In genomic region chr9:84466741-84467140, GRCm38 (mm10) we compare ENCODE assay signal across 9 mouse cellular contexts.
DNase-seq lines count a peak whose midpoint lies in the region; ATAC-seq and TF ChIP-seq lines count a peak whose summit lies in the region.
"Had no signal": no experiment of that assay in that cellular context is flagged by ENCODE, and none has a peak within 500 bp of the region (broad histone marks: within the 10 kb centered on the region; RNA-seq: fewer than 3 reads in every experiment).

No protein-coding gene starts in this region.

- WGBS in forebrain, embryonic 11.5 days, result 9% methylated on average over 3 of the region's 3 CpGs
- 7% methylated on average over 3 of the region's 3 CpGs for WGBS in forebrain, embryonic 10.5 days
- WGBS in midbrain, embryonic 11.5 days, result 12% methylated on average over 3 of the region's 3 CpGs
- WGBS in midbrain, embryonic 15.5 days, result 12% methylated on average over 3 of the region's 3 CpGs
- WGBS in intestine, postnatal 0 days, result 5% methylated on average over 3 of the region's 3 CpGs

- H3K9ac ChIP-seq in forebrain, embryonic 11.5 days (ENCODE audit: low read length), result no peak overlapping the region
- no peak overlapping the region for H3K9ac ChIP-seq in midbrain, embryonic 11.5 days (ENCODE audit: low read length)
- H3K9ac ChIP-seq in midbrain, embryonic 15.5 days, result no peak overlapping the region
- H3K9ac ChIP-seq in intestine, postnatal 0 days (ENCODE audit: low read depth, low read length), result no peak overlapping the region
- H3K9ac ChIP-seq: heart, embryonic 13.5 days had no signal

- peak; percentile 51 for DNase-seq in forebrain, embryonic 11.5 days (ENCODE audit: low spot score)
- no peak for DNase-seq in forebrain, embryonic 10.5 days (ENCODE audit: extremely low spot score, low spot score)
- DNase-seq in midbrain, embryonic 11.5 days (ENCODE audit: low spot score, missing footprints), result peak; percentile 82
- peak; percentile 2 for DNase-seq in c-Kit-positive CD71-positive TER-119-negative erythroid progenitor cells, embryonic 14.5 days (ENCODE audit: low read depth)
- no peak for DNase-seq in right cerebral cortex, postnatal 25 days

- no peak overlapping the region for H3K4me3 ChIP-seq in forebrain, embryonic 11.5 days (ENCODE audit: low read depth, low read length)
- H3K4me3 ChIP-seq in forebrain, embryonic 10.5 days, result no peak overlapping the region
- H3K4me3 ChIP-seq in midbrain, embryonic 11.5 days (ENCODE audit: low read depth, low read length), result no peak overlapping the region
- H3K4me3 ChIP-seq in midbrain, embryonic 15.5 days, result no peak overlapping the region
- H3K4me3 ChIP-seq in intestine, postnatal 0 days (ENCODE audit: low read depth, low read length), result no peak overlapping the region
- H3K4me3 ChIP-seq: heart, embryonic 13.5 days had no signal

- peak; percentile 82 for ATAC-seq in forebrain, embryonic 11.5 days (replicated peaks; ENCODE audit: low FRiP score)
- peak; percentile 67; the same call in 1 of the 2 replicates for ATAC-seq in midbrain, embryonic 11.5 days (ENCODE audit: low FRiP score)
- ATAC-seq in midbrain, embryonic 15.5 days (replicated peaks), result no peak
- no peak for ATAC-seq in intestine, postnatal 0 days
- peak; percentile 64 for ATAC-seq in megakaryocyte, adult 5-6 weeks (ENCODE audit: poor library complexity, severe bottlenecking)

- H3K27me3 ChIP-seq in forebrain, embryonic 11.5 days (ENCODE audit: control insufficient read depth, insufficient read depth, low read length), result no peaks in the 10 kb centered on the region
- H3K27me3 ChIP-seq in forebrain, embryonic 10.5 days (ENCODE audit: poor library complexity, severe bottlenecking), result no peaks in the 10 kb centered on the region
- no peaks in the 10 kb centered on the region for H3K27me3 ChIP-seq in midbrain, embryonic 11.5 days (ENCODE audit: control insufficient read depth, insufficient read depth, low read length)
- no peaks in the 10 kb centered on the region for H3K27me3 ChIP-seq in midbrain, embryonic 15.5 days (replicated peaks)
- H3K27me3 ChIP-seq in intestine, postnatal 0 days (replicated peaks; ENCODE audit: control insufficient read depth, insufficient read depth, low read length), result no peaks in the 10 kb centered on the region
- H3K27me3 ChIP-seq: heart, embryonic 13.5 days had no signal

- H3K27ac ChIP-seq in forebrain, embryonic 11.5 days (ENCODE audit: low read depth, low read length), result no peak overlapping the region
- H3K27ac ChIP-seq in forebrain, embryonic 10.5 days, result no peak overlapping the region
- H3K27ac ChIP-seq in midbrain, embryonic 11.5 days (ENCODE audit: low read depth, low read length), result no peak overlapping the region
- no peak overlapping the region for H3K27ac ChIP-seq in midbrain, embryonic 15.5 days
- no peak overlapping the region for H3K27ac ChIP-seq in intestine, postnatal 0 days (ENCODE audit: low read depth, low read length)
- H3K27ac ChIP-seq: heart, embryonic 13.5 days had no signal

- H3K4me1 ChIP-seq in forebrain, embryonic 11.5 days (replicated peaks; ENCODE audit: control insufficient read depth, insufficient read depth, low read length), result no peaks in the 10 kb centered on the region
- H3K4me1 ChIP-seq in forebrain, embryonic 10.5 days, result no peaks in the 10 kb centered on the region
- no peaks in the 10 kb centered on the region for H3K4me1 ChIP-seq in midbrain, embryonic 11.5 days (ENCODE audit: control insufficient read depth, insufficient read depth, low read length)
- no peaks in the 10 kb centered on the region for H3K4me1 ChIP-seq in midbrain, embryonic 15.5 days
- no peaks in the 10 kb centered on the region for H3K4me1 ChIP-seq in intestine, postnatal 0 days (replicated peaks; ENCODE audit: control insufficient read depth, insufficient read depth, low read length)
- H3K4me1 ChIP-seq: heart, embryonic 13.5 days had no signal

- peak; percentile 79 for TF ChIP-seq CTCF in intestine, postnatal 0 days (IDR thresholded peaks at IDR 0.05; ENCODE audit: low read depth)

- H3K9me3 ChIP-seq in forebrain, embryonic 11.5 days (ENCODE audit: control insufficient read depth, low read length), result no peaks in the 10 kb centered on the region
- H3K9me3 ChIP-seq in forebrain, embryonic 10.5 days, result no peaks in the 10 kb centered on the region
- H3K9me3 ChIP-seq in midbrain, embryonic 11.5 days (ENCODE audit: control insufficient read depth, low read length), result no peaks in the 10 kb centered on the region
- H3K9me3 ChIP-seq in midbrain, embryonic 15.5 days, result no peaks in the 10 kb centered on the region
- H3K9me3 ChIP-seq in intestine, postnatal 0 days (ENCODE audit: control insufficient read depth), result no peaks in the 10 kb centered on the region
- H3K9me3 ChIP-seq: heart, embryonic 13.5 days had no signal

- H3K36me3 ChIP-seq in forebrain, embryonic 11.5 days (ENCODE audit: control insufficient read depth, insufficient read depth, low read length), result no peaks in the 10 kb centered on the region
- H3K36me3 ChIP-seq in forebrain, embryonic 10.5 days (replicated peaks), result no peaks in the 10 kb centered on the region
- no peaks in the 10 kb centered on the region for H3K36me3 ChIP-seq in midbrain, embryonic 11.5 days (ENCODE audit: control insufficient read depth, insufficient read depth, low read length)
- H3K36me3 ChIP-seq in midbrain, embryonic 15.5 days (replicated peaks), result no peaks in the 10 kb centered on the region
- no peaks in the 10 kb centered on the region for H3K36me3 ChIP-seq in intestine, postnatal 0 days (ENCODE audit: control insufficient read depth, insufficient read depth)
- H3K36me3 ChIP-seq: heart, embryonic 13.5 days had no signal

- H3K4me2 ChIP-seq in forebrain, embryonic 11.5 days (ENCODE audit: low read depth, low read length, severe bottlenecking), result no peak overlapping the region
- H3K4me2 ChIP-seq in midbrain, embryonic 11.5 days, result no peak overlapping the region
- no peak overlapping the region for H3K4me2 ChIP-seq in midbrain, embryonic 15.5 days
- no peak overlapping the region for H3K4me2 ChIP-seq in intestine, postnatal 0 days (replicated peaks; ENCODE audit: low read depth)
- H3K4me2 ChIP-seq: heart, embryonic 13.5 days had no signal

Comparison
In these comparisons a context has a peak if more than half of its experiments do, and no peak if none do; other contexts are left out.
1. ATAC-seq: peak in forebrain, embryonic 11.5 days (single experiment), midbrain, embryonic 11.5 days (single experiment) and megakaryocyte, adult 5-6 weeks (single experiment); none in midbrain, embryonic 15.5 days (single experiment) and intestine, postnatal 0 days (single experiment).
2. DNase-seq: peak in forebrain, embryonic 11.5 days (single experiment), midbrain, embryonic 11.5 days (single experiment) and c-Kit-positive CD71-positive TER-119-negative erythroid progenitor cells, embryonic 14.5 days (single experiment); none in forebrain, embryonic 10.5 days (single experiment) and right cerebral cortex, postnatal 25 days (single experiment).